ENCODE assay signal across 8 mouse cellular contexts in the genomic region with DNA sequence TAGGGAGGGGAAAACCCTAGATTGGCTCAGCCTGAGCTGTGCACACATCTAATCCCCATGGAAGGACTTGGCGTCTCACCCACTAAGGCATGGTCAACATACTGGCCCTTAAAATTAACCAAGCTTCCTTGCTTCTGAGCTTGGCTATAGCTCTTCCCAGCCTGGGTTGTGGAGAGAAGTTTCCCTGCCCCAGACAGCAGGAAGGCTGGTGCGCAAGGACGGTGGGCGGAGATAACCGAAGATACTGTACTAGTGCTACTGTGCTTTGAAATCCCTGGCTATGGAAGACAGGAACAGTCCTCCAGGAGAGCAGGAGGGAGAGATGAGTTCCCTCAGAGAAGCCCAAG. TPM values are rescaled to one million over a fixed set of nuclear protein-coding genes. Genes with fewer than 3 reads are reported as not detected.
DNase-seq lines count a peak whose midpoint lies in the region; ATAC-seq lines count a peak whose summit lies in the region.

No protein-coding gene starts in this region.

- DNase-seq in kidney, postnatal 25 days, result no peak
- peak; percentile 62 to 69 for DNase-seq in adrenal gland, postnatal 36 days
- no peak for DNase-seq in hindbrain, embryonic 14.5 days (ENCODE audit: low spot score)
- DNase-seq in frontal cortex, postnatal 36 days (ENCODE audit: low spot score in 2 of 2), result no peak
- DNase-seq in frontal cortex, postnatal 14 days (ENCODE audit: low spot score in 2 of 2), result no peak
- no peak for DNase-seq in frontal cortex, postnatal 10 days (ENCODE audit: low spot score in 2 of 2)

- H3K27me3 ChIP-seq in kidney, embryonic 16.5 days (ENCODE audit: insufficient read depth, low read length), result no peaks in the 10 kb centered on the region
- no peaks in the 10 kb centered on the region for H3K27me3 ChIP-seq in hindbrain, embryonic 14.5 days (ENCODE audit: control insufficient read depth, insufficient read depth, low read length)
- no peaks in the 10 kb centered on the region for H3K27me3 ChIP-seq in midbrain, embryonic 16.5 days (ENCODE audit: control insufficient read depth, insufficient read depth, low read depth, low read length)

- H3K9me3 ChIP-seq in kidney, embryonic 16.5 days (ENCODE audit: low read length), result no peaks in the 10 kb centered on the region
- H3K9me3 ChIP-seq in hindbrain, embryonic 14.5 days (ENCODE audit: control insufficient read depth, low read length), result no peaks in the 10 kb centered on the region
- no peaks in the 10 kb centered on the region for H3K9me3 ChIP-seq in midbrain, embryonic 16.5 days (replicated peaks; ENCODE audit: control insufficient read depth, low read length, poor library complexity, severe bottlenecking)

- H3K9ac ChIP-seq in kidney, embryonic 16.5 days (replicated peaks; ENCODE audit: low read length), result peak overlapping the region; percentile 96
- H3K9ac ChIP-seq in hindbrain, embryonic 14.5 days, result peak overlapping the region; percentile 59
- H3K9ac ChIP-seq in midbrain, embryonic 16.5 days (ENCODE audit: low read depth, low read length), result peak overlapping the region; percentile 98

- H3K4me2 ChIP-seq in kidney, embryonic 16.5 days (replicated peaks; ENCODE audit: low read depth, low read length), result peak overlapping the region; percentile 87
- peak overlapping the region; percentile 84 for H3K4me2 ChIP-seq in hindbrain, embryonic 14.5 days (replicated peaks)
- peak overlapping the region; percentile 87 for H3K4me2 ChIP-seq in midbrain, embryonic 16.5 days (ENCODE audit: low read length)

- 62% methylated on average over 5 of the region's 5 CpGs for WGBS in kidney, embryonic 16.5 days
- 62% methylated on average over 5 of the region's 5 CpGs for WGBS in hindbrain, embryonic 14.5 days
- 66% methylated on average over 5 of the region's 5 CpGs for WGBS in midbrain, embryonic 16.5 days

- ATAC-seq in kidney, embryonic 16.5 days (ENCODE audit: low FRiP score, low TSS enrichment), result no peak
- no peak for ATAC-seq in hindbrain, embryonic 14.5 days (ENCODE audit: low FRiP score)
- ATAC-seq in midbrain, embryonic 16.5 days, result no peak; the same call in 1 of the 2 replicates

- H3K4me3 ChIP-seq in kidney, embryonic 16.5 days (ENCODE audit: low read length), result peak overlapping the region; percentile 81
- peak overlapping the region; percentile 63 for H3K4me3 ChIP-seq in hindbrain, embryonic 14.5 days (replicated peaks; ENCODE audit: low read length)
- H3K4me3 ChIP-seq in midbrain, embryonic 16.5 days (ENCODE audit: low read depth, low read length), result peak overlapping the region; percentile 84; the same call in 1 of the 2 replicates

- H3K4me1 ChIP-seq in kidney, embryonic 16.5 days (ENCODE audit: insufficient read depth, low read length), result peaks cover 24% of the 10 kb centered on the region
- H3K4me1 ChIP-seq in hindbrain, embryonic 14.5 days (replicated peaks; ENCODE audit: control insufficient read depth, insufficient read depth, low read length), result peaks cover 42% of the 10 kb centered on the region
- H3K4me1 ChIP-seq in midbrain, embryonic 16.5 days (ENCODE audit: control insufficient read depth, insufficient read depth, low read length), result peaks cover 41% of the 10 kb centered on the region

- peaks cover 7% of the 10 kb centered on the region; the same call in 1 of the 2 replicates for H3K36me3 ChIP-seq in kidney, embryonic 16.5 days (ENCODE audit: insufficient read depth, low read length)
- H3K36me3 ChIP-seq in hindbrain, embryonic 14.5 days (replicated peaks; ENCODE audit: control insufficient read depth, insufficient read depth), result peaks cover 42% of the 10 kb centered on the region
- H3K36me3 ChIP-seq in midbrain, embryonic 16.5 days (ENCODE audit: control insufficient read depth, insufficient read depth, low read length), result peaks cover 9% of the 10 kb centered on the region

- H3K27ac ChIP-seq in kidney, embryonic 16.5 days (ENCODE audit: low read length), result peak overlapping the region; percentile 94
- peak overlapping the region; percentile 95 for H3K27ac ChIP-seq in hindbrain, embryonic 14.5 days
- H3K27ac ChIP-seq in midbrain, embryonic 16.5 days (ENCODE audit: low read length), result peak overlapping the region; percentile 97

RNA-seq across cellular contexts. Expression of gene Wdr6, which starts 0.8 kb away (rescaled TPM):
- polyA plus RNA-seq in kidney, embryonic 16.5 days (2015; fragmentation: Nextera tagmentation; extraction: Ambion mirVana), result 148 and 150 TPM in 2 replicates
- 100 to 1,000 TPM; 119 to 121 TPM for total RNA-seq in adrenal gland, postnatal 36 days (2021)
- 240 and 242 TPM in 2 replicates for polyA plus RNA-seq in hindbrain, embryonic 14.5 days (2014; fragmentation: Nextera tagmentation; extraction: Ambion mirVana)
- 420 and 427 TPM in 2 replicates for polyA plus RNA-seq in midbrain, embryonic 16.5 days (2015; fragmentation: Nextera tagmentation; extraction: Ambion mirVana)

RNA-seq across cellular contexts. Expression of gene Dalrd3, which starts 9.6 kb away (rescaled TPM):
- 200 TPM in 2 replicates for polyA plus RNA-seq in kidney, embryonic 16.5 days (2015; fragmentation: Nextera tagmentation; extraction: Ambion mirVana)
- 10 to 100 TPM; 61.1 to 72.7 TPM for total RNA-seq in adrenal gland, postnatal 36 days (2021)
- 241 and 242 TPM in 2 replicates for polyA plus RNA-seq in hindbrain, embryonic 14.5 days (2014; fragmentation: Nextera tagmentation; extraction: Ambion mirVana)
- polyA plus RNA-seq in midbrain, embryonic 16.5 days (2015; fragmentation: Nextera tagmentation; extraction: Ambion mirVana), result 350 and 361 TPM in 2 replicates

RNA-seq across cellular contexts. Expression of gene Ndufaf3, which starts 12.1 kb away (rescaled TPM):
- 47.6 and 48.6 TPM in 2 replicates for polyA plus RNA-seq in kidney, embryonic 16.5 days (2015; fragmentation: Nextera tagmentation; extraction: Ambion mirVana)
- total RNA-seq in adrenal gland, postnatal 36 days (2021), result 10 to 100 TPM; 63.6 to 75.4 TPM
- 80.9 and 93.2 TPM in 2 replicates for polyA plus RNA-seq in hindbrain, embryonic 14.5 days (2014; fragmentation: Nextera tagmentation; extraction: Ambion mirVana)
- 77.2 and 79.4 TPM in 2 replicates for polyA plus RNA-seq in midbrain, embryonic 16.5 days (2015; fragmentation: Nextera tagmentation; extraction: Ambion mirVana)

RNA-seq across cellular contexts. Expression of gene P4htm, which starts 18.1 kb away (rescaled TPM):
- 10.8 and 11.0 TPM in 2 replicates for polyA plus RNA-seq in kidney, embryonic 16.5 days (2015; fragmentation: Nextera tagmentation; extraction: Ambion mirVana)
- total RNA-seq in adrenal gland, postnatal 36 days (2021), result 1 to 10 TPM; 5.6 to 6.3 TPM
- polyA plus RNA-seq in hindbrain, embryonic 14.5 days (2014; fragmentation: Nextera tagmentation; extraction: Ambion mirVana), result 29.7 and 33.2 TPM in 2 replicates
- 39.2 and 43.1 TPM in 2 replicates for polyA plus RNA-seq in midbrain, embryonic 16.5 days (2015; fragmentation: Nextera tagmentation; extraction: Ambion mirVana)

RNA-seq across cellular contexts. Expression of gene Impdh2, which starts 19.2 kb away (rescaled TPM):
- 188 and 198 TPM in 2 replicates for polyA plus RNA-seq in kidney, embryonic 16.5 days (2015; fragmentation: Nextera tagmentation; extraction: Ambion mirVana)
- total RNA-seq in adrenal gland, postnatal 36 days (2021), result 100 to 1,000 TPM in 1 of 2 experiments, 10 to 100 TPM in 1; 76.8 to 118 TPM
- polyA plus RNA-seq in hindbrain, embryonic 14.5 days (2014; fragmentation: Nextera tagmentation; extraction: Ambion mirVana), result 107 and 110 TPM in 2 replicates
- polyA plus RNA-seq in midbrain, embryonic 16.5 days (2015; fragmentation: Nextera tagmentation; extraction: Ambion mirVana), result 92.7 and 93.9 TPM in 2 replicates

Comparison
In these comparisons a context has a peak if more than half of its experiments do, and no peak if none do; other contexts are left out.
1. DNase-seq: peak in adrenal gland, postnatal 36 days (2 of 2); none in kidney, postnatal 25 days (0 of 2), hindbrain, embryonic 14.5 days (single experiment), frontal cortex, postnatal 36 days (0 of 2), frontal cortex, postnatal 14 days (0 of 2) and frontal cortex, postnatal 10 days (0 of 2).
2. Peak in every context shown above with its lines, with median percentiles within 50 percentile points of each other: H3K27ac ChIP-seq, H3K4me2 ChIP-seq, H3K4me3 ChIP-seq and H3K9ac ChIP-seq.